Mouse (Mus musculus): ENCODE measurements around the gene Clpp. TPM values are rescaled to one million over a fixed set of nuclear protein-coding genes. Genes with fewer than 3 reads are reported as not detected.

The Clpp gene
- polyA plus RNA-seq, 1 experiment = 154 TPM

GRCm38 (mm10) chr17:57001228-57001627, 11.1 kb downstream of the Clpp start:
- no peak overlapping the region for H3K4me2 ChIP-seq (ENCODE audit: low read depth)
- H3K27me3 ChIP-seq (ENCODE audit: control insufficient read depth, insufficient read depth, insufficient read length) = no peaks in the 10 kb centered on the region
- H3K79me2 ChIP-seq (ENCODE audit: control insufficient read depth, insufficient read depth) = no peaks in the 10 kb centered on the region
- H3K36me3 ChIP-seq (ENCODE audit: control insufficient read depth, insufficient read depth) = peaks cover 5% of the 10 kb centered on the region
- TF ChIP-seq MYOG (IDR thresholded peaks at IDR 0.05; ENCODE audit: control insufficient read depth in 1 of 3, insufficient read depth in 1 of 3, insufficient read length in 2 of 3, low read depth in 2 of 3) (peak; percentile 62 to 97 (median 80)), MAX (IDR thresholded peaks at IDR 0.05; ENCODE audit: low read depth) (no peak), TCF3 (IDR thresholded peaks at IDR 0.05; ENCODE audit: insufficient read length, low read depth) (peak; percentile 60), E2F4 (IDR thresholded peaks at IDR 0.05; ENCODE audit: insufficient read depth) (no peak), POLR2AphosphoS2 (IDR thresholded peaks at IDR 0.05; ENCODE audit: insufficient read length, low read depth) (peak; percentile 52), TCF12 (IDR thresholded peaks at IDR 0.05; ENCODE audit: insufficient read depth, poor library complexity, severe bottlenecking) (peak; percentile 1), CEBPB (IDR thresholded peaks at IDR 0.05; ENCODE audit: insufficient read depth, poor library complexity, severe bottlenecking) (no peak), USF1 (IDR thresholded peaks at IDR 0.05; ENCODE audit: low read depth) (no peak), MYOD1 (IDR thresholded peaks at IDR 0.05; ENCODE audit: control insufficient read depth in 1 of 3, insufficient read length in 2 of 3, low read depth in 2 of 3) (peak in 2 of 3 experiments; percentile 61 to 84)
- H3ac ChIP-seq (ENCODE audit: control insufficient read depth, insufficient read length) = no peak overlapping the region
- no peak overlapping the region for H3K4me3 ChIP-seq

DNA sequence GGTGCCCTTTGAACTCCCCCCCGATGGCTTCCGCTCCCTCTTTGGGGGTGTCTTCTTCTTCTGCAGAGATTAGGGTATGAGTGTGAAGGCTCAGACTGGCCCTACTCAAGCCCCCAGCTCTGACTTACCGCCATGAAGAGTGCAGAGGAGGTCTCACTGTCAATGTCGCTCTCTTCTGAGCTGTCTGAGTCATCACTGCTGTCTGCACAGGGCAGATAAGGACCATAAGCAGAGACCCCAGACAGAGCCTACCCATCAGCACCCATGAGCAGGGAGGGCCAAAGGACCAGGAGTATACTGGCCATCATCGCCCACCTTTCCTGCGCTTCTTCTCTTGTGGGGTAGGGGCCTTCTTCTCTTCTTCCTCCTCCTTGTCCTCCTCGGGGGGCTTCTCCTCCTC, 13.9 kb downstream of the Clpp start:
- Histone ChIP-seq H3K27me3 (ENCODE audit: control insufficient read depth, insufficient read depth, insufficient read length) (no peaks in the 10 kb centered on the region), H3ac (ENCODE audit: control insufficient read depth, insufficient read length) (no peak overlapping the region), H3K36me3 (ENCODE audit: control insufficient read depth, insufficient read depth) (peaks cover 10% of the 10 kb centered on the region), H3K4me2 (ENCODE audit: low read depth) (no peak overlapping the region), H3K79me2 (ENCODE audit: control insufficient read depth, insufficient read depth) (no peaks in the 10 kb centered on the region), H3K4me3 (no peak overlapping the region)
- TF ChIP-seq TCF12 (IDR thresholded peaks at IDR 0.05; ENCODE audit: insufficient read depth, poor library complexity, severe bottlenecking) (no peak), E2F4 (IDR thresholded peaks at IDR 0.05; ENCODE audit: insufficient read depth) (no peak), REST (IDR thresholded peaks at IDR 0.05; ENCODE audit: insufficient read depth, insufficient read length) (no peak)

DNA sequence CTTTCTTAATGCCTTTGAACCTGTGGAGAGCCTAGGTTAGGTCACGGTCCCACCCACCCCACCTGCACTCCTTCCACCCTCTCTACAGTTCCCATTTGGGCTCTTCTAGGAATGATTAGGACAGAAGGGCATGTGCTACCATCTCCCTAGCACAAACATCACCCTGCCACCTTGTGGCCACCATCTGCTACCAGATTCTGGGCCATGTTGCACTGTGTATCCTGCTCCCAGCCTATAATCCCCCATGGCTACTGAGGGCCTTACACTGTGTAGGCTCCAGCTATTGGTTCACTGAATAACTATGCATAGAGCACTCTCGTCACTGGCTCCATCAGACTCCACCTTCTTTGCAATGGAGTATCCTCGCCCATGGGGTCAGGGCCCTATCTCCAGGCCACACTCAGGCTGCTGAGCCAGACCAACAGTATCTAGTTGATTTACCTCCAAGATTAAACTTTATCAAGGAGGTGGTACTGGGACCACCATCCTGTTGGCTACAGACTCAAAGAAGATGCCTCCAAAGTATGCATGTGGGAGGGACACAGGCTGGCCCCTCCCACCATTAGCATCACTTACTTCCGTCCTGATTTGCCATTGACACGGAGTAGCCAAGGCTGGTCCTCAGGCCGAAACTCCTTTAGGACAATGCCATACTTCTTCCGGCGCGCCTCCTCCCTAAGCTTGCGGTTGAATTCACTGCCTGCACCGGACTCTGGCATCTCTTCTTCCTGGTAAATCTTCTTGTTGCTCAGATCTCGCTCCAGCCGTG, 17.2 kb downstream of the Clpp start:
- H3K79me2 ChIP-seq (ENCODE audit: control insufficient read depth, insufficient read depth) = peaks cover 18% of the 10 kb centered on the region
- no peak for TF ChIP-seq SRF (IDR thresholded peaks at IDR 0.05; ENCODE audit: control insufficient read depth, insufficient read length, low read depth)
- TF ChIP-seq TCF3 (IDR thresholded peaks at IDR 0.05; ENCODE audit: insufficient read length, low read depth) = no peak
- no peak for TF ChIP-seq TCF12 (IDR thresholded peaks at IDR 0.05; ENCODE audit: insufficient read depth, poor library complexity, severe bottlenecking)
- no peak for TF ChIP-seq POLR2A (IDR thresholded peaks at IDR 0.05; ENCODE audit: insufficient read length, low read depth)
- TF ChIP-seq MYOD1 (IDR thresholded peaks at IDR 0.05; ENCODE audit: control insufficient read depth in 1 of 3, insufficient read length in 2 of 3, low read depth in 2 of 3) = no peak
- TF ChIP-seq POLR2AphosphoS2 (IDR thresholded peaks at IDR 0.05; ENCODE audit: insufficient read length, low read depth) = no peak
- no peak for TF ChIP-seq MAX (IDR thresholded peaks at IDR 0.05; ENCODE audit: low read depth)
- TF ChIP-seq CEBPB (IDR thresholded peaks at IDR 0.05; ENCODE audit: insufficient read depth, poor library complexity, severe bottlenecking) = no peak
- TF ChIP-seq REST (IDR thresholded peaks at IDR 0.05; ENCODE audit: insufficient read depth, insufficient read length) = no peak
- no peak for TF ChIP-seq E2F4 (IDR thresholded peaks at IDR 0.05; ENCODE audit: insufficient read depth)
- no peak for TF ChIP-seq MYOG (IDR thresholded peaks at IDR 0.05; ENCODE audit: control insufficient read depth in 1 of 3, insufficient read depth in 1 of 3, insufficient read length in 2 of 3, low read depth in 2 of 3)
- TF ChIP-seq USF1 (IDR thresholded peaks at IDR 0.05; ENCODE audit: low read depth) = no peak
- H3K4me3 ChIP-seq = no peak overlapping the region
- no peak overlapping the region for H3K4me2 ChIP-seq (ENCODE audit: low read depth)
- H3K36me3 ChIP-seq (ENCODE audit: control insufficient read depth, insufficient read depth) = peaks cover 10% of the 10 kb centered on the region
- H3K27me3 ChIP-seq (ENCODE audit: control insufficient read depth, insufficient read depth, insufficient read length) = no peaks in the 10 kb centered on the region
- H3ac ChIP-seq (ENCODE audit: control insufficient read depth, insufficient read length) = no peak overlapping the region

DNA sequence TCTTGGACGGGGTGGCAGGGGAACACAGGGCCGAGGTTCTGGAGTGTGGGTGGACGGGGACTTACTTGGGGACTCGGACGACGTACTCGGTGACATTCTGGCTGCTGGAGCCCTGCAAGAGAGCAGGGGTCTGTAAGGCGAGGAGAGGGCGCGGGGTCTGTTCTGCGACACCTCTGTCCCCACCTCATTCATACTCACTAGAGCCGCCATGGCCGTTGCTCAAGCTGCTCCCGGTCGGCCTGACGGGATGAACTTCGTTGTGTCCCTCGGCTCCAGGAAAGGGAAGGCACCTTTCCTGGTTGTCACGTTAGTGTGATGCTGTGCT, 20.8 kb downstream of the Clpp start:
- TF ChIP-seq MAX (IDR thresholded peaks at IDR 0.05; ENCODE audit: low read depth) = no peak
- TF ChIP-seq TCF12 (IDR thresholded peaks at IDR 0.05; ENCODE audit: insufficient read depth, poor library complexity, severe bottlenecking) = no peak
- TF ChIP-seq SRF (IDR thresholded peaks at IDR 0.05; ENCODE audit: control insufficient read depth, insufficient read length, low read depth) = no peak
- no peak for TF ChIP-seq CEBPB (IDR thresholded peaks at IDR 0.05; ENCODE audit: insufficient read depth, poor library complexity, severe bottlenecking)
- TF ChIP-seq TCF3 (IDR thresholded peaks at IDR 0.05; ENCODE audit: insufficient read length, low read depth) = no peak
- TF ChIP-seq MYOD1 (IDR thresholded peaks at IDR 0.05; ENCODE audit: control insufficient read depth in 1 of 3, insufficient read length in 2 of 3, low read depth in 2 of 3) = no peak
- TF ChIP-seq REST (IDR thresholded peaks at IDR 0.05; ENCODE audit: insufficient read depth, insufficient read length) = no peak
- no peak for TF ChIP-seq MYOG (IDR thresholded peaks at IDR 0.05; ENCODE audit: control insufficient read depth in 1 of 3, insufficient read depth in 1 of 3, insufficient read length in 2 of 3, low read depth in 2 of 3)
- no peak for TF ChIP-seq E2F4 (IDR thresholded peaks at IDR 0.05; ENCODE audit: insufficient read depth)
- no peak for TF ChIP-seq USF1 (IDR thresholded peaks at IDR 0.05; ENCODE audit: low read depth)
- TF ChIP-seq POLR2AphosphoS2 (IDR thresholded peaks at IDR 0.05; ENCODE audit: insufficient read length, low read depth) = no peak
- TF ChIP-seq POLR2A (IDR thresholded peaks at IDR 0.05; ENCODE audit: insufficient read length, low read depth) = no peak
- H3K4me2 ChIP-seq (ENCODE audit: low read depth) = peak overlapping the region; percentile 94
- H3K4me3 ChIP-seq = peak overlapping the region; percentile 87
- H3K27me3 ChIP-seq (ENCODE audit: control insufficient read depth, insufficient read depth, insufficient read length) = no peaks in the 10 kb centered on the region
- peaks cover 18% of the 10 kb centered on the region for H3K79me2 ChIP-seq (ENCODE audit: control insufficient read depth, insufficient read depth)
- H3K36me3 ChIP-seq (ENCODE audit: control insufficient read depth, insufficient read depth) = peaks cover 9% of the 10 kb centered on the region
- peak overlapping the region; percentile 39 for H3ac ChIP-seq (ENCODE audit: control insufficient read depth, insufficient read length)
